Mouse (Mus musculus) gastrocnemius, adult 8-10 months (tissue): ENCODE measurements around the gene Emp3. TPM values are rescaled to one million over a fixed set of nuclear protein-coding genes. Genes with fewer than 3 reads are reported as not detected.

Experiments used
- DNase-seq, 2 experiments: peaks; one replicate each; pipeline ENCODE4 v3.0.0; 2022; ENCODE audit warnings: low spot score in 2 of 2
- total RNA-seq, 4 experiments: library from RNA; stranded (reverse); gene quantifications; 2 replicates each; pipeline ENCODE4 v1.2.4; 2022

Emp3 gene
- total RNA-seq, 4 experiments from 2014 or later = 6.2 to 10.2 (median 6.8) TPM

- no peak for DNase-seq
Measured at GRCm38 (mm10) chr7:45870282-45871058, 50.7 kb downstream of the Emp3 start.

- no peak for DNase-seq
Measured at GRCm38 (mm10) chr7:45869787-45870186, 51.4 kb downstream of the Emp3 start.

GRCm38 (mm10) chr7:45869107-45869670, 52.0 kb downstream of the Emp3 start:
- no peak for DNase-seq

Other genes with a start within 250 kb of the Emp3 start
- under 1 TPM; 0.18 to 0.48 (median 0.27) TPM for gene Ntn5, start 237.4 kb downstream of the Emp3 start, total RNA-seq
- under 1 TPM in 3 of 4 experiments, not detected in 1; 0.12 to 0.18 (median 0.16) TPM for gene Sec1, start 227.0 kb downstream of the Emp3 start, total RNA-seq
- gene Car11, start 221.6 kb downstream of the Emp3 start, total RNA-seq = 10 to 100 TPM; 14.3 to 18.2 (median 16.1) TPM
- gene Dbp, start 216.3 kb downstream of the Emp3 start, total RNA-seq = 100 to 1,000 TPM in 3 of 4 experiments, 10 to 100 TPM in 1; 69.5 to 173 (median 143) TPM
- 100 to 1,000 TPM; 479 to 609 (median 594) TPM for gene Rpl18, start 205.9 kb downstream of the Emp3 start, total RNA-seq
- gene Sphk2, start 203.4 kb downstream of the Emp3 start, total RNA-seq = 10 to 100 TPM; 10.6 to 15.0 (median 13.0) TPM
- under 1 TPM in 2 of 4 experiments, not detected in 2; 0.10 to 0.38 TPM for gene Fam83e, start 200.2 kb downstream of the Emp3 start, total RNA-seq
- gene Spaca4, start 195.6 kb downstream of the Emp3 start, total RNA-seq = not detected
- gene Lmtk3, start 137.7 kb downstream of the Emp3 start, total RNA-seq = not detected
- gene Sult2b1, start 136.7 kb downstream of the Emp3 start, total RNA-seq = not detected
- gene Cyth2, start 106.8 kb downstream of the Emp3 start, total RNA-seq = 10 to 100 TPM; 25.2 to 34.3 (median 30.8) TPM
- under 1 TPM in 2 of 4 experiments, not detected in 2; 0.11 to 0.29 TPM for gene Kcnj14, start 96.6 kb downstream of the Emp3 start, total RNA-seq
- gene Grwd1, start 90.5 kb downstream of the Emp3 start, total RNA-seq = 10 to 100 TPM; 15.5 to 17.3 (median 16.1) TPM
- 10 to 100 TPM; 68.0 to 73.7 (median 70.1) TPM for gene Kdelr1, start 48.6 kb downstream of the Emp3 start, total RNA-seq
- under 1 TPM in 2 of 4 experiments, not detected in 2; 0.07 to 0.11 TPM for gene Grin2d, start 43.0 kb downstream of the Emp3 start, total RNA-seq
- not detected for gene Syngr4, start 24.7 kb downstream of the Emp3 start, total RNA-seq
- 10 to 100 TPM; 52.6 to 67.7 (median 56.3) TPM for gene Tmem143, start 24.5 kb downstream of the Emp3 start, total RNA-seq
- gene Ccdc114, start 2.7 kb upstream of the Emp3 start, total RNA-seq = under 1 TPM in 3 of 4 experiments, not detected in 1; 0.19 to 0.85 (median 0.29) TPM
- under 1 TPM in 1 of 4 experiments, not detected in 3; 0.13 TPM for gene Abcc6, start 108.9 kb upstream of the Emp3 start, total RNA-seq
- 100 to 1,000 TPM in 3 of 4 experiments, 10 to 100 TPM in 1; 89.6 to 107 (median 103) TPM for gene Nomo1, start 112.3 kb upstream of the Emp3 start, total RNA-seq
- 100 to 1,000 TPM; 128 to 144 (median 135) TPM for gene Kcnj11, start 179.4 kb upstream of the Emp3 start, total RNA-seq